Mouse (Mus musculus) midbrain, embryonic 11.5 days (tissue): ENCODE measurements around the gene Stx4a. TPM values are rescaled to one million over a fixed set of nuclear protein-coding genes. Genes with fewer than 3 reads are reported as not detected.
A peak's percentile ranks its signal among the peaks of the same experiment; 100 is the strongest.

ENCODE experiments used
- ATAC-seq: fragments of 200-750 bp; cut with Nextera tagmentation; 2 replicates; pipeline ENCODE4 v1.8.0; 2017; ENCODE audit warnings: moderate TSS enrichment, moderate library complexity; ENCODE audit not compliant: low FRiP score
- DNase-seq: peaks from one replicate; pipeline ENCODE4 v3.0.0; 2015; ENCODE audit warnings: low spot score; ENCODE audit errors: missing footprints
- H3K27ac ChIP-seq: fragments of 300-500 bp; sonication (generic); 2 replicates; pipeline ENCODE4 v1.5.1; 2014; ENCODE audit warnings: low read depth, low read length
- H3K27me3 ChIP-seq: fragments of 300-500 bp; sonication (generic); 2 replicates; pipeline ENCODE4 v1.6.1; 2014; ENCODE audit warnings: mild to moderate bottlenecking, low read length, moderate library complexity, mixed read lengths; ENCODE audit not compliant: control insufficient read depth, insufficient read depth
- H3K36me3 ChIP-seq: fragments of 300-500 bp; sonication (generic); 2 replicates; pipeline ENCODE4 v1.6.1; 2014; ENCODE audit warnings: mild to moderate bottlenecking, low read length, moderate library complexity, mixed read lengths; ENCODE audit not compliant: control insufficient read depth, insufficient read depth
- H3K4me1 ChIP-seq: fragments of 300-500 bp; sonication (generic); 2 replicates; pipeline ENCODE4 v1.6.1; 2014; ENCODE audit warnings: low read length; ENCODE audit not compliant: control insufficient read depth, insufficient read depth
- H3K4me2 ChIP-seq: fragments of 300-500 bp; sonication (generic); 2 replicates; pipeline ENCODE4 v1.6.1; 2014; ENCODE audit warnings: mild to moderate bottlenecking, moderate library complexity
- H3K4me3 ChIP-seq: fragments of 300-500 bp; sonication (generic); 2 replicates; pipeline ENCODE4 v1.5.1; 2014; ENCODE audit warnings: low read depth, low read length
- H3K9ac ChIP-seq: fragments of 300-500 bp; sonication (generic); 2 replicates; pipeline ENCODE4 v1.6.1; 2014; ENCODE audit warnings: low read length
- H3K9me3 ChIP-seq: fragments of 300-500 bp; sonication (generic); 2 replicates; pipeline ENCODE4 v1.6.1; 2016; ENCODE audit warnings: low read length; ENCODE audit not compliant: control insufficient read depth
- WGBS: fragments of 180-500 bp; shearing (Covaris S2); extraction: QIAGEN DNeasy Blood & Tissue Kit; methylation state at CpG from one replicate; pipeline ENCODE4 v1.1.7; 2014; 5-methylcytosine and 5-hydroxymethylcytosine counted together
- polyA plus RNA-seq: library from polyadenylated mRNA; unstranded; fragments of >200 nt; fragmentation: Nextera tagmentation; extraction: Ambion mirVana; gene quantifications from 2 replicates; pipeline ENCODE4 v1.2.1, GENCODE M21; 2014

Stx4a gene
- polyA plus RNA-seq, 1 experiment from 2014 or later, result 12.2 TPM

DNA sequence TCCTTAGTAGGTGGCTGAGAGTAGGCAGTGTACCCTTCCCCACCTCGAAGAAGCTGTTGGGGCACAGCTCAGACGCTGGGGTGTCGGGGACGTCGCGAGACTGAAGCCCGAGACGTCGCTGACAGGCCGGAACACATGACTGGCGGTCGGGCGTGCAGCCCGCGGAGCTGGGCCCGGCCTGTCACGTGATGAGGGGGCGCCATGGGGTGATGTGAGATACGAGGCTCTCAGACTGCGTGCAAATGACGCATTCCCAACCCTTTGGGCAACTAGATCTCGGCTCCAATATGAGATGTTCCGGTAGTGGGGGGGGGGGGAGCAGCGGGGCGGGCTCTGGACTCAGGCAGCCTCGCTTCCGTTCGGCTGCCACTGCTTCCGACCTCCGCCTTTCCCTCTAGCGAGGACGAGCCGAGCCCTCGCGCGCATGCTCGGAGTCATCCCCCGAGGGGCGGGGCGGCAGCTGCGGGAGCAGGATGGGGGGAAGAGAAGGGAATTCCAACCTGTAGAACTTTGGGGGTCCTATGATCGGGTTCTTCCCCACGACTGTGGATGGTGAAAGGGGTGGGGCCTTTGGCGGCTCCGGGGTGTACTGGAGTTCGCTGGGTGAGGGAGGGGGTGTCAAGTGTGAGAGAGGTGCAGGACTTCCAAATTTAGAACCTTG is 17.4 kb downstream of the Stx4a start:
- ATAC-seq (peak; percentile 93), DNase-seq (peak; percentile 98)
- peaks cover 6% of the 10 kb centered on the region for H3K4me1 ChIP-seq
- under 1% methylated on average over 45 of the region's 46 CpGs for WGBS
- no peaks in the 10 kb centered on the region for H3K9me3 ChIP-seq
- H3K4me2 ChIP-seq, result peak overlapping the region; percentile 100
- H3K27ac ChIP-seq, result peak overlapping the region; percentile 83
- no peaks in the 10 kb centered on the region for H3K27me3 ChIP-seq
- H3K9ac ChIP-seq, result peak overlapping the region; percentile 62
- no peaks in the 10 kb centered on the region for H3K36me3 ChIP-seq
- H3K4me3 ChIP-seq, result peak overlapping the region; percentile 65

GRCm38 (mm10) chr7:127842001-127842718 is 18.1 kb downstream of the Stx4a start:
- Histone ChIP-seq H3K36me3 (no peaks in the 10 kb centered on the region), H3K27ac (no peak overlapping the region), H3K4me1 (peaks cover 6% of the 10 kb centered on the region), H3K9me3 (no peaks in the 10 kb centered on the region), H3K27me3 (no peaks in the 10 kb centered on the region), H3K9ac (peak overlapping the region; percentile 62), H3K4me3 (peak overlapping the region; percentile 65), H3K4me2 (peak overlapping the region; percentile 100)
- DNase-seq, result peak; percentile 95
- WGBS, result under 1% methylated on average over 40 of the region's 40 CpGs
- peak; percentile 61 for ATAC-seq

- H3K4me1 ChIP-seq, result no peaks in the 10 kb centered on the region
- H3K36me3 ChIP-seq, result no peaks in the 10 kb centered on the region
- no peaks in the 10 kb centered on the region for H3K9me3 ChIP-seq
- H3K27ac ChIP-seq, result no peak overlapping the region
- H3K4me2 ChIP-seq, result no peak overlapping the region
- ATAC-seq (no peak), DNase-seq (peak; percentile 56)
- no peak overlapping the region for H3K4me3 ChIP-seq
- no peaks in the 10 kb centered on the region for H3K27me3 ChIP-seq
- no peak overlapping the region for H3K9ac ChIP-seq
- 74% methylated on average over 6 of the region's 6 CpGs for WGBS
Measured at GRCm38 (mm10) chr7:127849973-127850875, 26.1 kb downstream of the Stx4a start.

DNA sequence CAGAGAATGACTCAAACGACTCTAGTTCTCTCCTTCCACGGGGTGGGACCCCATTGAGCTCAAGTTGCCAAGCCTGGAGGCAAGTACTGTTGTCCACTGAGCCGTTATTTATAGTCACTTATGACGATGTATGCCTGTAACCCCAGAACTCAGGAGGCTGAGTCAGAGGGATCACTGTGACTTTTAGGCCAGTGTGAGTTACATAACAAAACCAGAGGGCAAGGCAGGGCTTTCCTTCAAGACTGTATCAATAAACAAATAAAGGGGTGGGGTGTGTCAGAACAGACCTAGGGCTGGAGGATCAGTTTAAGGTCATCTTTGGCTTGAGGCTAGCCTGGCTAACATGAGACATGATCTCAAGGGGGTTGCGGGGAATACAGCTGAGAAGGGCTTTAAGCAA is 26.8 kb downstream of the Stx4a start:
- Histone ChIP-seq H3K27ac (no peak overlapping the region), H3K4me3 (no peak overlapping the region), H3K9ac (no peak overlapping the region), H3K27me3 (no peaks in the 10 kb centered on the region), H3K4me1 (no peaks in the 10 kb centered on the region), H3K4me2 (no peak overlapping the region), H3K9me3 (no peaks in the 10 kb centered on the region), H3K36me3 (no peaks in the 10 kb centered on the region)
- no peak for ATAC-seq
- 76% methylated on average over 5 of the region's 5 CpGs for WGBS
- peak; percentile 33 for DNase-seq

GRCm38 (mm10) chr7:127858258-127858657 is 34.2 kb downstream of the Stx4a start:
- WGBS, result 96% methylated on average over 6 of the region's 6 CpGs
- Histone ChIP-seq H3K4me3 (no peak overlapping the region), H3K27me3 (no peaks in the 10 kb centered on the region), H3K9ac (no peak overlapping the region), H3K27ac (no peak overlapping the region), H3K4me1 (no peaks in the 10 kb centered on the region), H3K9me3 (no peaks in the 10 kb centered on the region), H3K36me3 (no peaks in the 10 kb centered on the region), H3K4me2 (no peak overlapping the region)
- ATAC-seq (no peak), DNase-seq (peak; percentile 37)

DNA sequence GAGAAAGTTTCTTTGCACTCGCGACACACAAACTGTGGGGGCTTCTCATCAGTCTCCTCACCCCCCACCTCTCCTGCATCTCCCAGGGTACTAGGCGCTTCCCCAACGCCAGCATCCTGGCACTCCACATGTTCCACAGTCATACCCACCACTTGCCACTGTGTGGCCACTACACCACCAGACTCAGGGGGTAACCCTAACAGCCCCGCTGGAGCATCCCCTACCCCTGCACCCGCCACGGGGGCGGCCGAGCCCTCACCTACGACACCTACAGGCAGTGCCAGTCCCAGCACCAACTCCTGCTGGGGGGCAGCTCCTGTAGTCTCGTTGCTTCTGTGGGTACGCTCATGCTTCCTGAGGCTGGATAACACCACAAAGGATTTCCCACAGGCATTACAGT is 42.3 kb downstream of the Stx4a start:
- H3K36me3 ChIP-seq, result peaks cover 17% of the 10 kb centered on the region; the same call in 1 of the 2 replicates
- H3K27me3 ChIP-seq, result no peaks in the 10 kb centered on the region
- no peak overlapping the region for H3K27ac ChIP-seq
- no peak overlapping the region for H3K9ac ChIP-seq
- WGBS, result 95% methylated on average over 12 of the region's 12 CpGs
- DNase-seq, result no peak
- no peak overlapping the region for H3K4me2 ChIP-seq
- no peak overlapping the region for H3K4me3 ChIP-seq
- no peak for ATAC-seq
- H3K4me1 ChIP-seq, result no peaks in the 10 kb centered on the region
- H3K9me3 ChIP-seq, result no peaks in the 10 kb centered on the region

DNA sequence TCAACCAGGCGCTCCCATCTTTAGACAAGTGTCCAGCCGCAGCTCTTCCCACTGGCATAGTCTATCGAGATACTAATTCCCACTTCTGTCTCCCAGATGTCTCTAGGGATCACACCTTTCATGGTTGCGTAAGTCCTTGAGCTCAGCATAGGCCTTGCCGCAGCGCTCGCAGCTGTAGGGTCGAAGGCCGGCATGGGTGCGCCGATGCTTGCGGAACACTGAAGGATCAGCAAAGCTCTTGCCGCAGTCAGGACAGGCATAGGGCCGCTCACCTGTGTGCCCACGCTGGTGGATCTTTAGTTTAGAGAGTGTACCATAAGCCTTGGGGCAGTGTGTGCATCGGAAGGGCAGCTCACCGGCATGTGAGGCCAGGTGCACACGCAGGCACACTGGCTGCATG is 43.5 kb downstream of the Stx4a start:
- H3K27me3 ChIP-seq, result no peaks in the 10 kb centered on the region
- no peak overlapping the region for H3K4me2 ChIP-seq
- no peak overlapping the region for H3K9ac ChIP-seq
- H3K9me3 ChIP-seq, result no peaks in the 10 kb centered on the region
- DNase-seq, result no peak
- no peaks in the 10 kb centered on the region for H3K4me1 ChIP-seq
- no peak overlapping the region for H3K4me3 ChIP-seq
- H3K36me3 ChIP-seq, result peaks cover 17% of the 10 kb centered on the region; the same call in 1 of the 2 replicates
- ATAC-seq, result no peak
- WGBS, result 97% methylated on average over 18 of the region's 18 CpGs
- no peak overlapping the region for H3K27ac ChIP-seq

GRCm38 (mm10) chr7:127869149-127869810 is 45.2 kb downstream of the Stx4a start:
- no peak overlapping the region for H3K4me2 ChIP-seq
- no peaks in the 10 kb centered on the region for H3K9me3 ChIP-seq
- peaks cover 17% of the 10 kb centered on the region; the same call in 1 of the 2 replicates for H3K36me3 ChIP-seq
- 76% methylated on average over 3 of the region's 3 CpGs for WGBS
- no peak for DNase-seq
- peaks cover 6% of the 10 kb centered on the region for H3K4me1 ChIP-seq
- H3K27ac ChIP-seq, result no peak overlapping the region
- no peaks in the 10 kb centered on the region for H3K27me3 ChIP-seq
- no peak overlapping the region for H3K9ac ChIP-seq
- no peak overlapping the region for H3K4me3 ChIP-seq
- ATAC-seq, result no peak
